Mouse (Mus musculus): ENCODE measurements around the gene Olfr518. TPM values are rescaled to one million over a fixed set of nuclear protein-coding genes. Genes with fewer than 3 reads are reported as not detected.

The Olfr518 gene
- polyA plus RNA-seq, 1 experiment from 2014 or later, result not detected

DNA sequence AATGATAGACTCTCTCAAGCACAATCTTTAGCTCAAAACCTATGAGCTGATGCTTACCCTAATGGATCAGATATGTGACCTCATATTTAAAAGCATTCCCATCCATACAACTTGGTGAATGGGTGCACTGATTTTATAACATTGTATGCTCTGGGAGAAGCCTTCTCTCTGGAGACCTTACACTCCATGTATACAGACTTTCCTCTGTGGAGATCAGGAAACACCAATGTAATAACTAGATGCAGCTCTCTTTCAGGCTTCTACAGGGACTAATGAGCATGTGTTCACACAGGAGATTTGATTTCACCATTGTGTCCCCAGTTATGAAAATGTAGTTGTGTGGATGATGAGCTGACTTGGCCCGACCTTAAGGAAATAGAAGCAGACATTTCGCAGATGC is 34.4 kb downstream of the Olfr518 start, which contains the start of gene Olfr516:
Olfr516 (minus strand) TSS at position 101 of the 400 bp plus-strand sequence.
- Histone ChIP-seq H3K27ac (replicated peaks; ENCODE audit: low read depth, low read length) (no peak within 1 kb of the TSS), H3K4me3 (ENCODE audit: low read depth, low read length) (no peak within 1 kb of the TSS), H3K4me1 (ENCODE audit: control insufficient read depth, insufficient read depth, low read length) (no peaks in the 10 kb centered on the region), H3K27me3 (replicated peaks; ENCODE audit: control insufficient read depth, insufficient read depth, low read length) (no peaks in the 10 kb centered on the region), H3K36me3 (ENCODE audit: control insufficient read depth, insufficient read depth, low read length) (no peaks in the 10 kb centered on the region), H3K4me2 (ENCODE audit: low read depth, low read length) (no peak within 1 kb of the TSS), H3K9ac (ENCODE audit: low read depth, low read length) (no peak within 1 kb of the TSS), H3K9me3 (ENCODE audit: control insufficient read depth, low read length) (no peaks in the 10 kb centered on the region)
- DNase-seq (ENCODE audit: low spot score) (no peak), ATAC-seq (ENCODE audit: low read depth) (no peak)
- WGBS, result 84% methylated on average over 2 of the region's 2 CpGs

Other genes starting within 250 kb of the Olfr518 start
- 0.05 and 0.08 TPM in 2 replicates for gene Olfr509, start 233.1 kb downstream of the Olfr518 start, polyA plus RNA-seq (2014; fragmentation: Nextera tagmentation; extraction: Ambion mirVana)
- gene Olfr510, start 218.6 kb downstream of the Olfr518 start, polyA plus RNA-seq (2014; fragmentation: Nextera tagmentation; extraction: Ambion mirVana), result not detected in 2 replicates
- 0.20 TPM in 1 of 2 replicates, not detected in the other for gene Olfr512, start 171.7 kb downstream of the Olfr518 start, polyA plus RNA-seq (2014; fragmentation: Nextera tagmentation; extraction: Ambion mirVana)
- gene Olfr513, start 134.0 kb downstream of the Olfr518 start, polyA plus RNA-seq (2014; fragmentation: Nextera tagmentation; extraction: Ambion mirVana), result 0.14 TPM in 1 of 2 replicates, not detected in the other
- not detected in 2 replicates for gene Olfr514, start 59.0 kb downstream of the Olfr518 start, polyA plus RNA-seq (2014; fragmentation: Nextera tagmentation; extraction: Ambion mirVana)
- 0.15 TPM in 1 of 2 replicates, not detected in the other for gene Olfr516, start 34.5 kb downstream of the Olfr518 start, polyA plus RNA-seq (2014; fragmentation: Nextera tagmentation; extraction: Ambion mirVana)
- not detected in 2 replicates for gene Olfr517, start 12.6 kb downstream of the Olfr518 start, polyA plus RNA-seq (2014; fragmentation: Nextera tagmentation; extraction: Ambion mirVana)
- not detected in 2 replicates for gene Olfr519, start 9.4 kb upstream of the Olfr518 start, polyA plus RNA-seq (2014; fragmentation: Nextera tagmentation; extraction: Ambion mirVana)
- 0.08 and 0.13 TPM in 2 replicates for gene Nlrp10, start 45.2 kb upstream of the Olfr518 start, polyA plus RNA-seq (2014; fragmentation: Nextera tagmentation; extraction: Ambion mirVana)
- gene Eif3f, start 49.4 kb upstream of the Olfr518 start, polyA plus RNA-seq (2014; fragmentation: Nextera tagmentation; extraction: Ambion mirVana), result 107 and 110 TPM in 2 replicates
- 5.6 and 6.8 TPM in 2 replicates for gene Tub, start 65.3 kb upstream of the Olfr518 start, polyA plus RNA-seq (2014; fragmentation: Nextera tagmentation; extraction: Ambion mirVana)
- 2.6 and 4.7 TPM in 2 replicates for gene Ric3, start 198.3 kb upstream of the Olfr518 start, polyA plus RNA-seq (2014; fragmentation: Nextera tagmentation; extraction: Ambion mirVana)

Measured in embryonic facial prominence, embryonic 14.5 days (tissue).